Mouse (Mus musculus) neural tube, postnatal 0 days (tissue): Measurements from ENCODE around the gene Rnft2. TPM values are rescaled to one million over a fixed set of nuclear protein-coding genes. Genes with fewer than 3 reads are reported as not detected.

Source experiments
- polyA plus RNA-seq: library from polyadenylated mRNA; unstranded; fragments of >200 nt; fragmentation: Nextera tagmentation; extraction: Ambion mirVana; gene quantifications from 2 replicates; pipeline ENCODE4 v1.2.1, GENCODE M21; 2015

Rnft2 gene
- 10.6 and 10.9 TPM in 2 replicates for polyA plus RNA-seq

GRCm38 (mm10) chr5:118244606-118245443 lies at the start of gene Rnft2, which contains the start of gene 2410131K14Rik:
Rnft2 (minus strand) TSS chr5:118245116.
2410131K14Rik (plus strand) TSS chr5:118245227.

GRCm38 (mm10) chr5:118164581-118164980 lies 80.3 kb downstream of the Rnft2 start, which contains the start of gene Hrk:
Hrk (plus strand) TSS chr5:118164648.

GRCm38 (mm10) chr5:118154839-118155564 lies 89.9 kb downstream of the Rnft2 start, which contains the start of gene Fbxw8:
Fbxw8 (minus strand) TSS chr5:118155464.

Other genes starting within 250 kb of the Rnft2 start
- 9.8 and 12.6 TPM in 2 replicates for gene Tesc, start 217.4 kb downstream of the Rnft2 start, polyA plus RNA-seq
- 18.0 and 18.9 TPM in 2 replicates for gene Fbxw8, start 89.7 kb downstream of the Rnft2 start, polyA plus RNA-seq
- gene Hrk, start 80.5 kb downstream of the Rnft2 start, polyA plus RNA-seq = 5.3 and 6.0 TPM in 2 replicates
- 17.1 and 17.8 TPM in 2 replicates for gene 2410131K14Rik, start 111 bp upstream of the Rnft2 start, polyA plus RNA-seq